Mouse (Mus musculus): ENCODE measurements around the gene Tmprss9. TPM values are rescaled to one million over a fixed set of nuclear protein-coding genes. Genes with fewer than 3 reads are reported as not detected.

Tmprss9 gene
- polyA plus RNA-seq, 1 experiment from 2014 or later, result 0.04 TPM

DNA sequence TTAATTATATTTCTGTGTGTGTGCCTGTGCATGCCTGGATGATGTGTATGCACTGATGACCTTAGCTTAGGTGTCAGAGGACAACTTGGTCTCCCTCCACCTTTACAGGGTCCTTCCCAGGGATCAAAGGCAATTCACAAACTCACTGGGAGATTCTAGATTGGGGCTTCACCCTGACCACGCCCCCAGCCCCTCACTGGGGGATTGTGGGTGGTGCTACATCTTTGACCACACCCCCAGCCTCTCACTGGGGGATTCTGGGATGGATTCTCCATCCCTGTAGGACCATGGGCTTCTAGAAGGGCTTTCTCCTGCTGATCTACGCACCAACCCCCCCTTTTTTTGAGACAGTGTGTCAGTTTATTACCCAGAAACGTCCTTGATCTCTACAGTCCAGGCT, 53.8 kb downstream of the Tmprss9 start:
- Histone ChIP-seq H3K4me2 (no peak overlapping the region), H3K4me1 (peaks cover 37% of the 10 kb centered on the region), H3K4me3 (no peak overlapping the region), H3K27me3 (replicated peaks) (peaks cover 33% of the 10 kb centered on the region), H3K27ac (no peak overlapping the region), H3K36me3 (no peaks in the 10 kb centered on the region), H3K9ac (no peak overlapping the region), H3K9me3 (replicated peaks) (no peaks in the 10 kb centered on the region)
- 31% methylated on average over 3 of the region's 3 CpGs for WGBS (ENCODE audit: insufficient replicate concordance)
- no peak for ATAC-seq

DNA sequence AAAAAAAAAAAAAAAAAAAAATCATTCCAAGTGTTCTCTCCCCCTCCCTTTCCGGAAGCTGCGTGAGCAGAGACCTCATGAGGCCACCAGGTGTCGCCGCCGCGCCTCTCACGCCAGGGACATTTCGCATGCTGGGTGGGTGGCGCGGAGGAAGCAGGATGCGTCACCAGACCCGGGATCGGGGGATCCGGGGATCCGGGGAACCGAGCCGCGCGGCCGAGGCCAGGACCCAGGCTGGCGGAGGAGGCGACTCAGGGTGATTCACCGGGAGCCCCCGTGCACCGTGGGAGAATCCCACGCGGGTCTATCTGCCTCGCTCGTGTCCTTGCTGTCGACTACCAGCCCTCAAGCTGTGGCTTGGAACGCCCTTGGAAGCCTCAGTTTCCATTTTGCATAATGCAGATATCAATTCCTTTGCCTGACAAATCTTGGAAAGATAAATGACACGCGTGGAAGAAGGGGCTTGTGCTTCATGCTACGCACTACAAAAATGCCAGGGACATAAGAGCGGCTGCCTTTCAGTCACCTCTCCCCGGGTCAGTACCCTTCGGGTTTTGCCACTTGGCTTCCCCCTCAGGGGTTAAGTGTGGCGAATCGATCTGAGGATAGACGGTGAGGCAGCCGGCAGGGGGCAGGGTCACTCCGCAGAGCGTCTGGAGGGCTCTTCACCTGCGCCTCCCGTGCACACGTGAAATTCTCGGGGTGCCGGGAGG, 57.1 kb downstream of the Tmprss9 start:
- Histone ChIP-seq H3K36me3 (no peaks in the 10 kb centered on the region), H3K4me2 (peak overlapping the region; percentile 95), H3K27ac (peak overlapping the region; percentile 69; the same call in 1 of the 2 replicates), H3K9ac (peak overlapping the region; percentile 67), H3K4me1 (peaks cover 50% of the 10 kb centered on the region), H3K9me3 (replicated peaks) (no peaks in the 10 kb centered on the region), H3K27me3 (replicated peaks) (peaks cover 47% of the 10 kb centered on the region), H3K4me3 (peak overlapping the region; percentile 60)
- WGBS (ENCODE audit: insufficient replicate concordance), result 1% methylated on average over 48 of the region's 48 CpGs
- peak; percentile 23; the same call in 1 of the 2 replicates for ATAC-seq

DNA sequence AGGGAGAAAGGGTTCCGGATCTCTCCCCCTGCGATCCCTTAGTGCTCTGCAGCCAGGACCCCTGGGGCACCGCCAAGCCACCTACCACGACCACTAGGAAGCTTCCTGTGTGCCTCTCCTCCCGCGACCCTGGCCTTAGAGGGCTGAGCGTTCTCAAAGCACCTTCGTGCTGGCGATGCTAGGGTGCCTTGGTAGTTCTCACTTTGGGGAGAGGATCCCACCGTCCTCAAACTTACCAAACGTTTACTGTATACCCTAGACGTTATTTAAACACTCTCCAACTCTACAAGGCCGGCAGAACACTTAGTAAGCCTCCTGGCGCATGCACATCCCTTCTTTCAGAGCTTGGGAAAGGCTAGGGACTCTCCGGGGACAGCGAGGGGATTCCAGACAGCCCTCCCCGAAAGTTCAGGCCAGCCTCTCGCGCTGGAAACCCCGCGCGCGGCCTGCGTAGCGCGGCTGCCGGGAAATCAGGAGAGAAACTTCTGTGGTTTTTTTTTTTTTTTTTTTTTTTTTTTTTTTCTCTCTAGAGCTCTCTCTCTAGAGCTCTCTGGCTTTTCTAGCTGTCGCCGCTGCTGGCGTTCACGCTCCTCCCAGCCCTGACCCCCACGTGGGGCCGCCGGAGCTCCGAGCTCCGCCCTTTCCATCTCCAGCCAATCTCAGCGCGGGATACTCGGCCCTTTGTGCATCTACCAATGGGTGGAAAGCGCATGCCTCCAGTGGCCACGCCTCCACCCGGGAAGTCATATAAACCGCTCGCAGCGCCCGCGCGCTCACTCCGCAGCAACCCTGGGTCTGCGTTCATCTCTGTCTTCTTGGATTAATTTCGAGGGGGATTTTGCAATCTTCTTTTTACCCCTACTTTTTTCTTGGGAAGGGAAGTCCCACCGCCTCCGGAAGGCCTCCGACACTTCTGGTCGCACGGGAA, 57.9 kb downstream of the Tmprss9 start, which contains the start of gene Gadd45b:
Gene Gadd45b (plus strand): TSS at position 775 of the 928 bp plus-strand sequence.
- ATAC-seq, result peak; percentile 85
- WGBS (ENCODE audit: insufficient replicate concordance), result under 1% methylated on average over 56 of the region's 56 CpGs
- H3K4me2 ChIP-seq, result peak within 1 kb of the TSS; percentile 95

GRCm38 (mm10) chr10:80930361-80931152, 58.9 kb downstream of the Tmprss9 start:
- Histone ChIP-seq H3K27me3 (replicated peaks) (peaks cover 65% of the 10 kb centered on the region), H3K9ac (peak overlapping the region; percentile 53; the same call in 1 of the 2 replicates), H3K4me3 (peak overlapping the region; percentile 55), H3K4me1 (peaks cover 56% of the 10 kb centered on the region), H3K36me3 (no peaks in the 10 kb centered on the region), H3K27ac (no peak overlapping the region), H3K4me2 (peak overlapping the region; percentile 95), H3K9me3 (replicated peaks) (no peaks in the 10 kb centered on the region)
- WGBS (ENCODE audit: insufficient replicate concordance), result under 1% methylated on average over 45 of the region's 45 CpGs
- no peak for ATAC-seq

More for the DNA sequence above, 57.9 kb downstream of the Tmprss9 start, which contains the start of gene Gadd45b:
- Histone ChIP-seq H3K27ac (peak within 1 kb of the TSS; percentile 69), H3K27me3 (replicated peaks) (peaks cover 55% of the 10 kb centered on the region), H3K36me3 (no peaks in the 10 kb centered on the region), H3K4me1 (peaks cover 52% of the 10 kb centered on the region), H3K9ac (peak within 1 kb of the TSS; percentile 67), H3K4me3 (peak within 1 kb of the TSS; percentile 60), H3K9me3 (replicated peaks) (no peaks in the 10 kb centered on the region)

DNA sequence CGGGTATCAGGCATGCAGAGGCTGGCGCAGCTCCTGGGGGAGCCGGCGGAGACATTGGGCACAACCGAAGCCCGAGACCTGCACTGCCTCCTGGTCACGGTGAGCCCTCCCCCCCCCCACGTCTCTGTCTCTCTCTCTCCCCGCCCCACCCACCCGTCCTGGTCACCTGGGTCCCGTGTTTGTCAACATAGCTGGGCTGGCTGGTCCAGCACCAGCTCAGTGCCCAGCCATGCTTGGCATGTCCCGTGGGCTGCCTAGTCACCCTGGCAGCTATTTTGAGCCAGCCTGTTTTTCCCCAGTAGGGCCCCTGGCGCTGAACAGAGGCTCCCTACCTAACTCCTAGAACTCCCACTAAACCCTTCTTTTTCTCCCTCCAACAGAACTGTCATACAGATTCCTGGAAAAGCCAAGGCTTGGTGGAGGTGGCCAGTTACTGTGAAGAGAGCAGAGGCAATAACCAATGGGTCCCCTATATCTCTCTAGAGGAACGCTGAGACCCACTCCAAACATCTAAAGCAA, 59.6 kb downstream of the Tmprss9 start:
- 12% methylated on average over 14 of the region's 14 CpGs for WGBS (ENCODE audit: insufficient replicate concordance)
- H3K27me3 ChIP-seq (replicated peaks), result peaks cover 72% of the 10 kb centered on the region
- H3K9me3 ChIP-seq (replicated peaks), result no peaks in the 10 kb centered on the region

GRCm38 (mm10) chr10:80931695-80932094, 60.0 kb downstream of the Tmprss9 start:
- no peak for ATAC-seq
- Histone ChIP-seq H3K4me3 (peak overlapping the region; percentile 55), H3K9me3 (replicated peaks) (no peaks in the 10 kb centered on the region), H3K4me2 (peak overlapping the region; percentile 95), H3K9ac (peak overlapping the region; percentile 12; the same call in 1 of the 2 replicates), H3K27ac (no peak overlapping the region), H3K36me3 (no peaks in the 10 kb centered on the region), H3K27me3 (replicated peaks) (peaks cover 76% of the 10 kb centered on the region), H3K4me1 (peaks cover 67% of the 10 kb centered on the region)
- WGBS (ENCODE audit: insufficient replicate concordance), result 5% methylated on average over 26 of the region's 26 CpGs

More for the DNA sequence above, 59.6 kb downstream of the Tmprss9 start:
- peak overlapping the region; percentile 95 for H3K4me2 ChIP-seq
- peak overlapping the region; percentile 55 for H3K4me3 ChIP-seq
- no peaks in the 10 kb centered on the region for H3K36me3 ChIP-seq
- no peak overlapping the region for H3K27ac ChIP-seq
- H3K9ac ChIP-seq, result 0 out of 2 replicates have a peak overlapping the region, but pooled peaks have one; percentile 3
- H3K4me1 ChIP-seq, result peaks cover 62% of the 10 kb centered on the region
- ATAC-seq, result no peak

DNA sequence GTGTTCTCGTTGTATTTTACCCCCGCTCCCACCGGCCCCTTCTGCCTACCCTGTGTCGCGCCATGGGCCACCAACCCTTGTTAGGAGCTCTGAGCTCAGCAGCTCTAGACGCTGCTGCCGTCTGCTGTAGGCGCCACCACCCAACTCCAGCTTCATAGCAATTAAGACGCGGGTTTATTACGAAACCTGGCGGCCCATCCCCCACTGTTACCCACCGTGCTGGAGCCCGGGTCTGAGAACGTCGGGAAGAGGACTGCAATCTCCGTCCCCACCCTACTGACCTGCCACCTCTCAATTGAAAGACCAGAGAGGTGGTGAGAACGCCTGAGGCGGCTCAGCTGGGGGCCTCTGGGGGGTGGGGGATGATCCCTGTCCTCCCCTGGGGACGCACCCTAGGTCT, 60.6 kb downstream of the Tmprss9 start:
- peaks cover 81% of the 10 kb centered on the region for H3K27me3 ChIP-seq (replicated peaks)
- ATAC-seq, result no peak
- H3K9me3 ChIP-seq (replicated peaks), result no peaks in the 10 kb centered on the region
- H3K4me1 ChIP-seq, result peaks cover 72% of the 10 kb centered on the region
- no peak overlapping the region for H3K27ac ChIP-seq
- H3K4me2 ChIP-seq, result peak overlapping the region; percentile 95
- H3K4me3 ChIP-seq, result peak overlapping the region; percentile 55
- WGBS (ENCODE audit: insufficient replicate concordance), result under 1% methylated on average over 20 of the region's 20 CpGs
- no peaks in the 10 kb centered on the region for H3K36me3 ChIP-seq
- H3K9ac ChIP-seq, result peak overlapping the region; percentile 46

GRCm38 (mm10) chr10:80932700-80933420, 61.2 kb downstream of the Tmprss9 start:
- 1% methylated on average over 17 of the region's 17 CpGs for WGBS (ENCODE audit: insufficient replicate concordance)
- H3K9ac ChIP-seq, result peak overlapping the region; percentile 46; the same call in 1 of the 2 replicates
- H3K27ac ChIP-seq, result no peak overlapping the region
- peak overlapping the region; percentile 95 for H3K4me2 ChIP-seq
- H3K36me3 ChIP-seq, result no peaks in the 10 kb centered on the region
- peaks cover 88% of the 10 kb centered on the region for H3K27me3 ChIP-seq (replicated peaks)
- H3K4me1 ChIP-seq, result peaks cover 79% of the 10 kb centered on the region
- no peaks in the 10 kb centered on the region for H3K9me3 ChIP-seq (replicated peaks)
- ATAC-seq, result no peak
- H3K4me3 ChIP-seq, result peak overlapping the region; percentile 55

DNA sequence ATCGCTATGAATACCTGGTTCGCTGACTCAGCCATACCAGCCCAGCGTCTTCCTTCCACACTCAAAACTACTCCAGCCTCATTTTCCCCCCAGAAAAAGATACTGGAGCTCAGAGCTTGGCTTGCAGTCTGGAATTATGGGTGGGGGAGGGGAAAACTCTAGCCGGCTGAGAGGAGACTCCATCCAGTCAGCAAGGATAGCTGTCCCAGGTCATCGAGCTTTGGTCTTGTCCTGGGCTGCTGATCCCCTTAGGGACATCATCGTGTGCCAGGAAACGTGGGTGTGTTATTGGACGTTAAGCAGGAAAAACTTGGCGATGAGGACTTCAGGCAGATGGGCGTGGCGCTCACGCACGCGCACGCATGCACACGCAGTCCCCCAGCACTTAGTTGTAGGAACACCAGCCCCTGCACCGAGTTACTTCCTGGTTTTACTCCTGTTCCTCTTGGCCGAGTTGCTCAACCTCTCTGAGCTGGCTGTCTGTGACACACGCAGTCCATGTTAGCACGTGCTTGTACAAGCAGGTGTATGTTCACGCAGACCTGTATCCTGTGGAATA, 61.9 kb downstream of the Tmprss9 start:
- Histone ChIP-seq H3K27me3 (replicated peaks) (peaks cover 94% of the 10 kb centered on the region), H3K27ac (no peak overlapping the region), H3K9ac (no peak overlapping the region)

GRCm38 (mm10) chr10:80934136-80934985, 62.7 kb downstream of the Tmprss9 start:
- ATAC-seq, result no peak
- Histone ChIP-seq H3K4me1 (peaks cover 78% of the 10 kb centered on the region), H3K4me2 (peak overlapping the region; percentile 95; the same call in 1 of the 2 replicates), H3K4me3 (no peak overlapping the region), H3K27me3 (replicated peaks) (peaks cover 95% of the 10 kb centered on the region), H3K36me3 (no peaks in the 10 kb centered on the region), H3K9ac (no peak overlapping the region), H3K9me3 (replicated peaks) (no peaks in the 10 kb centered on the region), H3K27ac (no peak overlapping the region)
- 48% methylated on average over 14 of the region's 14 CpGs for WGBS (ENCODE audit: insufficient replicate concordance)

More for the DNA sequence above, 61.9 kb downstream of the Tmprss9 start:
- Histone ChIP-seq H3K36me3 (no peaks in the 10 kb centered on the region), H3K4me3 (peak overlapping the region; percentile 55; the same call in 1 of the 2 replicates), H3K4me1 (peaks cover 80% of the 10 kb centered on the region), H3K4me2 (peak overlapping the region; percentile 95), H3K9me3 (replicated peaks) (no peaks in the 10 kb centered on the region)
- WGBS (ENCODE audit: insufficient replicate concordance), result 3% methylated on average over 21 of the region's 21 CpGs
- ATAC-seq, result no peak
